Mouse (Mus musculus) erythroid progenitor cell, adult 5-6 weeks (primary cell): ENCODE data around the gene 1700001P01Rik. TPM values are rescaled to one million over a fixed set of nuclear protein-coding genes. Genes with fewer than 3 reads are reported as not detected.

ENCODE experiments used
- total RNA-seq, 2 experiments: library from RNA; stranded (forward) in 1 of 2; stranded (reverse) in 1 of 2; fragments of 150-400 nt in 1 of 2; fragments of 186-747, 209-891 nt in 1 of 2; gene quantifications; 2 replicates each; pipeline versions ENCODE4 v1.2.3 to v1.2.4; 2015 to 2017; ENCODE audit warnings: low replicate concordance in 2 of 2

The 1700001P01Rik gene
- total RNA-seq, 2 experiments from 2014 or later: not detected

Other genes starting within 250 kb of the 1700001P01Rik start
- not detected in 2 replicates for gene Srcin1, start 199.7 kb downstream of the 1700001P01Rik start, total RNA-seq (2015; ENCODE audit: low replicate concordance)
- not detected in 2 replicates for gene Srcin1, start 199.7 kb downstream of the 1700001P01Rik start, total RNA-seq (2017; ENCODE audit: low replicate concordance)
- 1.4 TPM in 1 of 2 replicates, not detected in the other for gene Epop, start 146.2 kb downstream of the 1700001P01Rik start, total RNA-seq (2015; ENCODE audit: low replicate concordance)
- gene Epop, start 146.2 kb downstream of the 1700001P01Rik start, total RNA-seq (2017; ENCODE audit: low replicate concordance): not detected in 2 replicates
- gene Mllt6, start 112.5 kb downstream of the 1700001P01Rik start, total RNA-seq (2015; ENCODE audit: low replicate concordance): 2.1 and 9.7 TPM in 2 replicates
- gene Mllt6, start 112.5 kb downstream of the 1700001P01Rik start, total RNA-seq (2017; ENCODE audit: low replicate concordance): 1.3 and 3.9 TPM in 2 replicates
- 6.3 TPM in 1 of 2 replicates, not detected in the other for gene Cisd3, start 90.1 kb downstream of the 1700001P01Rik start, total RNA-seq (2015; ENCODE audit: low replicate concordance)
- gene Cisd3, start 90.1 kb downstream of the 1700001P01Rik start, total RNA-seq (2017; ENCODE audit: low replicate concordance): not detected in 2 replicates
- 5.9 TPM in 1 of 2 replicates, not detected in the other for gene Pcgf2, start 75.4 kb downstream of the 1700001P01Rik start, total RNA-seq (2015; ENCODE audit: low replicate concordance)
- 2.1 TPM in 1 of 2 replicates, not detected in the other for gene Pcgf2, start 75.4 kb downstream of the 1700001P01Rik start, total RNA-seq (2017; ENCODE audit: low replicate concordance)
- 20.5 and 50.7 TPM in 2 replicates for gene Psmb3, start 72.5 kb downstream of the 1700001P01Rik start, total RNA-seq (2015; ENCODE audit: low replicate concordance)
- gene Psmb3, start 72.5 kb downstream of the 1700001P01Rik start, total RNA-seq (2017; ENCODE audit: low replicate concordance): 7.9 and 45.8 TPM in 2 replicates
- gene Pip4k2b, start 31.2 kb downstream of the 1700001P01Rik start, total RNA-seq (2015; ENCODE audit: low replicate concordance): 2.9 and 4.0 TPM in 2 replicates
- gene Pip4k2b, start 31.2 kb downstream of the 1700001P01Rik start, total RNA-seq (2017; ENCODE audit: low replicate concordance): 2.1 and 12.6 TPM in 2 replicates
- 8.3 and 13.8 TPM in 2 replicates for gene Cwc25, start 9.4 kb downstream of the 1700001P01Rik start, total RNA-seq (2015; ENCODE audit: low replicate concordance)
- 8.8 and 19.1 TPM in 2 replicates for gene Cwc25, start 9.4 kb downstream of the 1700001P01Rik start, total RNA-seq (2017; ENCODE audit: low replicate concordance)
- 324 and 337 TPM in 2 replicates for gene Rpl23, start 6.5 kb upstream of the 1700001P01Rik start, total RNA-seq (2015; ENCODE audit: low replicate concordance)
- gene Rpl23, start 6.5 kb upstream of the 1700001P01Rik start, total RNA-seq (2017; ENCODE audit: low replicate concordance): 331 and 402 TPM in 2 replicates
- 28.9 and 33.5 TPM in 2 replicates for gene Lasp1, start 23.1 kb upstream of the 1700001P01Rik start, total RNA-seq (2015; ENCODE audit: low replicate concordance)
- 14.8 and 57.0 TPM in 2 replicates for gene Lasp1, start 23.1 kb upstream of the 1700001P01Rik start, total RNA-seq (2017; ENCODE audit: low replicate concordance)
- not detected in 2 replicates for gene B230217C12Rik, start 64.9 kb upstream of the 1700001P01Rik start, total RNA-seq (2015; ENCODE audit: low replicate concordance)
- gene B230217C12Rik, start 64.9 kb upstream of the 1700001P01Rik start, total RNA-seq (2017; ENCODE audit: low replicate concordance): not detected in 2 replicates
- not detected in 2 replicates for gene Fbxo47, start 108.2 kb upstream of the 1700001P01Rik start, total RNA-seq (2015; ENCODE audit: low replicate concordance)
- 0.61 and 0.64 TPM in 2 replicates for gene Fbxo47, start 108.2 kb upstream of the 1700001P01Rik start, total RNA-seq (2017; ENCODE audit: low replicate concordance)
- gene Plxdc1, start 210.5 kb upstream of the 1700001P01Rik start, total RNA-seq (2015; ENCODE audit: low replicate concordance): 1.3 TPM in 1 of 2 replicates, not detected in the other
- 2.3 and 2.4 TPM in 2 replicates for gene Plxdc1, start 210.5 kb upstream of the 1700001P01Rik start, total RNA-seq (2017; ENCODE audit: low replicate concordance)
- 8.8 and 24.5 TPM in 2 replicates for gene Arl5c, start 220.3 kb upstream of the 1700001P01Rik start, total RNA-seq (2015; ENCODE audit: low replicate concordance)
- 9.6 and 17.5 TPM in 2 replicates for gene Arl5c, start 220.3 kb upstream of the 1700001P01Rik start, total RNA-seq (2017; ENCODE audit: low replicate concordance)
- gene Cacnb1, start 247.1 kb upstream of the 1700001P01Rik start, total RNA-seq (2015; ENCODE audit: low replicate concordance): not detected in 2 replicates
- gene Cacnb1, start 247.1 kb upstream of the 1700001P01Rik start, total RNA-seq (2017; ENCODE audit: low replicate concordance): 0.13 and 0.68 TPM in 2 replicates